Mouse (Mus musculus) Muller cell, postnatal 12 days (primary cell): ENCODE results near the gene Aqp2.

ENCODE experiments used
- DNase-seq: peaks from one replicate; pipeline ENCODE4 v3.0.0-alpha.2; 2015; ENCODE audit errors: inconsistent ontology term

Gene Aqp2

DNA sequence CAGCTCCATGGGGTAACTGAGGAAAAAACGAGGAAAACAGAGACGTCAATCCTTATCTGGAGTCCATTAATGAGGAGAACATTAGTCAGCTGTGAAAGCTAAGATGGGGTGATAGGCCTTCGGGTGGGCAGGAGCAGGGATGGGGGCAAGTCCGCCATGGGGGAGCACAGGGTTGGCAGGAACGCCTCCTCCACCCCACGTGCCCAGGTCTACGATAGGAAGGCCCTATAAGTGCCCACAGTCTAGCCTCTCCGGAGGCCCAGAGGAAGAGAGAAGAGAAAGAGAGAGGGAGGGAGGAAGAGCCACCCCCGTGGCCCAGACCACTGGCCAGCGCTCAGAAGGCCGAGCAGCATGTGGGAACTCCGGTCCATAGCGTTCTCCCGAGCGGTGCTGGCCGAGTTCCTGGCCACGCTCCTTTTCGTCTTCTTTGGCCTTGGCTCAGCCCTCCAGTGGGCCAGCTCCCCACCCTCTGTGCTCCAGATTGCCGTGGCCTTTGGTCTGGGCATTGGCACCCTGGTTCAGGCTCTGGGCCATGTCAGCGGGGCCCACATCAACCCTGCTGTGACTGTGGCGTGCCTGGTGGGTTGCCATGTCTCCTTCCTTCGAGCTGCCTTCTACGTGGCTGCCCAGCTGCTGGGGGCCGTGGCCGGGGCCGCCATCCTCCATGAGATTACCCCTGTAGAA is at the start of gene Aqp2:
Gene Aqp2 (plus strand): TSS at position 254 of the 684 bp plus-strand sequence.
- no peak for DNase-seq

DNA sequence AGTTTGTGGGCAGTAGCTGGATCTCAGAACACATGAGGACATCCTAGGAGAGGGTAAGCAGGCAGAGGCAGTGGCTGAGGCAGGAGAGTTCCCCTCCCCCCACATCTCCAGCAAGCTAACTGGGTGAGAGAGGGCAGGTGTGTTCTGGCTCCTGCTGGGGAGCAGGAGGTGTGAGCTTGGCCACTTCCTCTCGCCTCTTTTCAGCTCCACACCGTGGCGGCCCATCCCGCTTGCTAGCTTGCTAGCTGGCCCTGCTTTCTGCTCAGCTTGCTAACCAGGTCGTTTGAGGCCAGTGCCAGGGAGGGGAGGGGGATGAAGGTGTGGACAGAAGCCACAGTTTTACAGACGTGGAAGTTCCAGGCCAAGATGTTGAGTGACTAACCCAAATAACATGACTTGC is 47.7 kb upstream of the Aqp2 start:
- DNase-seq: no peak

- DNase-seq: no peak
These were observed 46.8 kb upstream of the Aqp2 start for GRCm38 (mm10) chr15:99532023-99532422.

- no peak for DNase-seq
These were observed 41.7 kb upstream of the Aqp2 start for GRCm38 (mm10) chr15:99536889-99537862.

- no peak for DNase-seq
These were observed 39.0 kb upstream of the Aqp2 start for GRCm38 (mm10) chr15:99539891-99540290.

DNA sequence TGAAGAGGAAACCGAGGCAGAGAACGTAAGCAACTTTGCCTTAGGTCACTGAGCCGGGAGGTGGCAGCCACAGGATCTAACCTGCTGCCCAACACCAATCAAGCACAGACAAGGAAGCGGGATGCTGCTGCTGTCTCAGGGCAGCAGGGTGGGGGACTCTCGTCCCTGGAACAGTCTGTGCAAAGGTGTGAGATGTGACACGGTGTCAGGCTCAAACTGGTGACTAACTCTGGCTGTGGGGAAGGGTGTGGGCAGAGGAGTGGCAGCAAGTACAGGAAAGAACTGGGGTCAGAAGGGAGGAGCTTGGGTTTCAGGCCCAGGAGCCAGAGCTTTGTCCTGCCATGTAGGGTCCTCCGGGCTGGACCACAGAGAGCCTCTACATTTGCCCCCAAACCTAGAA is 34.8 kb upstream of the Aqp2 start:
- no peak for DNase-seq

- peak; percentile 37 for DNase-seq
These were observed 32.3 kb upstream of the Aqp2 start for GRCm38 (mm10) chr15:99546596-99546995.

GRCm38 (mm10) chr15:99547732-99548131 is 31.1 kb upstream of the Aqp2 start:
- peak; percentile 43 for DNase-seq

DNA sequence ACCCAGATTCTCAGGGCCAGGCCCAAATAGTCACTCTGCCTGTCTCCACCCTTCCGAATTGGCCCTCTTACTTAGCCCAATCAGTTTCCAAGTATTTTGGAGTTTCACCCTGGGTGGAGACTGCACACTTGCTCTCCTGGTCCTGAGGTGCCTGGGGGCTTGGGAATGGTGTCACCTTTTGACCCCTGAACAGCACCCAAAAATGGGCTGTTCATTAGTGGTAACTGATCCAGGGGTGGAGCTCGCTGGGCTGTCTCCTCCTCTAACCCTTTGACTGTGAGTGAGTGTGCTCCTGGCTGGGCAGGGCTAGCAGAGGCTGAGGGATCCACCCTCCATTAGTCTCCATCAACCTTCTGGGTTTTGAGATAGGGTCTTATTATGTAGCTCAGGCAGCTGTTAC is 29.0 kb upstream of the Aqp2 start:
- DNase-seq: no peak

- DNase-seq: no peak
These were observed 25.1 kb upstream of the Aqp2 start for GRCm38 (mm10) chr15:99553767-99554166.

GRCm38 (mm10) chr15:99558947-99559346 is 19.9 kb upstream of the Aqp2 start:
- no peak for DNase-seq

- peak; percentile 80 for DNase-seq
These were observed 18.6 kb upstream of the Aqp2 start for GRCm38 (mm10) chr15:99560246-99560645.

GRCm38 (mm10) chr15:99567371-99567770 is 11.5 kb upstream of the Aqp2 start:
- no peak for DNase-seq

- DNase-seq: no peak
These were observed 10.2 kb upstream of the Aqp2 start for GRCm38 (mm10) chr15:99568682-99569081.

GRCm38 (mm10) chr15:99569123-99569522 is 9.7 kb upstream of the Aqp2 start:
- DNase-seq: no peak

- peak; percentile 73 for DNase-seq
These were observed 4.8 kb downstream of the Aqp2 start for GRCm38 (mm10) chr15:99583463-99584344.

DNA sequence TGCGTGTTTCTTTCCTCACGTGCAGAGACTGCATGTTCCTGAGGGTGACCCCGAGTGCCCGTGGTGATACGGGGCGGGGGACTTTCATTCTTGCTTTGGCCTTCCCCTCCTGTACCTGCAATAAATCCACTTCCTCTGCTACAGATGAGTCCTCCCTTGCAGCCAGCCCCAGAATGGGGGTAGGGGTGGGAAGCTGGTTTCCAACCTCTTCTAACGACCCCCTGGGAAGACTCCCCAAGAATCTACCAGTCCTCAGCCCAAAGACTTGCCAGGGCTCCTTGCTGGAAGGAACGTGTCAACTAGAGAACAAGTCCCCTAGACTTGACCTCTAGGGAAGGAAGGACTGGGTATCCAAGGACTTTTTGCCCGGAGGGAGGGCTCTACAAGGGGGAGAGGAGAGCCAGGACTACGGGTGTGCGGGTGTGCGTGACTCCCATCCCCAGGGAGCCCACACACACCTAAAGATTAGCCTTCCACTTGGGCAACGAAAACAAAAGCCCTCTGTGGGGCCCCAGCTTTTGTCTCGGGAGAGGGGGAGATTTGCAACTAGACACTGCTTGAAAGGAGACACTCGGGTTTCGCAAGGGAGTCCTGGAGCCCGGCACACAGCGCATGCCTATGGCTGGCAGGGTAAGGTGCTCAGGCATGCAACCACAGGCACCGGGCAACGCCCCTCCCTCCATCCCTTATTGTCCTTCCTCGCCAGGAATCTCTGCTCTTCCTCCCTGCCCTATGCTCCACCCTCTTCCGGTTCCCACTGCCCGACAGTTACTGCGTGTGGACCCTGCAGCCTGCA is 5.8 kb downstream of the Aqp2 start:
- peak; percentile 64 for DNase-seq

DNA sequence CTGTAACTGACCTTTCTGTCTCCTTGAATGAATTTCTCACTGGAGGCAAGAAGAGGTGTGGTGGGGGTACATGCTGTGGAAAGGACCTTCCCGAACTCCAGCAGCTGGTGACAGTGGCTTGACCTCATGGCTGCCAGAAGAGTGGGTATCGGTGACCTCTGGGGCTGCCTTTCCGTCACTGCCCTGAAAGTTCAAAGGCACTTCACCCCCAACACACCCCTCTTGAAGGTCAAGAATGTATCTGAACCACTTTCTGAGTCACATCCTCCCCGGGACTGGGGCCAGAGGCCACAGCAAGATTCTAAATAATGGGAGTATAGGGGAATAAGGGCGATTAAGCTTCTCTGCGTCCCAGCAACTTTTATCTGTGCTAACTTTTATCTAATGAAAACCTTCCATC is 6.9 kb downstream of the Aqp2 start:
- peak; percentile 44 for DNase-seq

DNA sequence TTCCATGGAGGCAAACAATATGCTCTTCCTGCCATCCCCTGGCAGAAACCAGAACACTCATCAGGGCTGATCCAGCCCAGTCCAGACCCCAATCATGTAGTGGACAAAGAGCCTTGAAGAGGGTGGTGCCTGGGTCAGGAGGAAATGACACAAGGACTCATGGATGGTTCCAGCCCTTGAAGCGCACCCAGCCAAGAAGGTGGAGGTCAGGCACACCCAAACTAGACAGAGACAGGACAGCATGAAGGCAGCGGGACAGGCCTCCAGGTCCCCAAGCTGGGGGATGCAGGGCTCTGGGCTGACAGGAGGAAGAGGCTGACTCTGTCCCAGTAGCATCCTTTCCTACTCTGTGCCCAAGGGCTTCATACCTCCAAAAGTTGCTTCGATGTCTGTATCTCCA is 7.7 kb downstream of the Aqp2 start:
- DNase-seq: no peak

GRCm38 (mm10) chr15:99589237-99589636 is 10.4 kb downstream of the Aqp2 start:
- DNase-seq: no peak

- DNase-seq: no peak
These were observed 10.8 kb downstream of the Aqp2 start for GRCm38 (mm10) chr15:99589704-99590103.
